Mouse (Mus musculus) liver, adult 2 months (tissue): ENCODE data around the gene Hist1h2br.

Experiments
- CTCF ChIP-seq: fragments of 200-500 bp; IDR thresholded peaks from 2 replicates; pipeline ENCODE4 v1.5.1; 2011; ENCODE audit warnings: low read depth, low read length, control low read depth
- POLR2A ChIP-seq: fragments of 200-500 bp; IDR thresholded peaks from 2 replicates; pipeline ENCODE4 v1.6.1; 2011; ENCODE audit warnings: low read length, control low read depth; ENCODE audit not compliant: insufficient read depth; ENCODE audit errors: extremely low read depth

DNA sequence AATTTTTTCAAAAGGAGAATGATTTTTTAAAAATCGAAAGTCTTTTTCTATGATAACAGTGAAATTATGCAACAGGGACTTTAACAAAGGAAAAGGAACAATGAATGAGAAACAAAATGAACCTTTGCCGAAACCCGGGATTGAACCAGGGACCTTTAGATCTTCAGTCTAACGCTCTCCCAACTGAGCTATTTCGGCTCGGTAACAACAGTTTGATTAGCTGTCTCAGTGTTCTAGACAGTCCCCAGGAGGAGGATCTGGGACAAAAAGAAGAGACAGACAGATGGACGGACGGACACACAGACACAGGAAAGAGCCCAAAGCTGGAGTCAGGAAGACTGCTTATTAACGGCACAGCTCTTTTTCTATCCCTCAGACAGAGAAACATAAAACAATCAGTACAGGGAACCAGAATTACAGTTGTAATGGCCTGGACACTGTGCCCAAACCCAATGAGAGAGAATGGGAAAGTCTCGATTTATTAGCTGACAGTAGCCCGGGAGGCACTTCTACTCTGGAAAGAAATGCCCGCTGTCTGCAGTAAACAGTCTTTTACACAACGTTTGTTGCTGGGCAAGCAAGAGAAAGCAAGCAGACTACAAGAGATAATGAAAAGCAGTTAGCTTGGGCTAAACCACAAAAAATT is 49.3 kb downstream of the Hist1h2br start:
- no peak for TF ChIP-seq CTCF
- no peak for TF ChIP-seq POLR2A
